Mouse (Mus musculus): ENCODE data around the gene Tomm22. TPM values are rescaled to one million over a fixed set of nuclear protein-coding genes. Genes with fewer than 3 reads are reported as not detected.

The Tomm22 gene
- polyA plus RNA-seq, 1 experiment = 110 TPM

DNA sequence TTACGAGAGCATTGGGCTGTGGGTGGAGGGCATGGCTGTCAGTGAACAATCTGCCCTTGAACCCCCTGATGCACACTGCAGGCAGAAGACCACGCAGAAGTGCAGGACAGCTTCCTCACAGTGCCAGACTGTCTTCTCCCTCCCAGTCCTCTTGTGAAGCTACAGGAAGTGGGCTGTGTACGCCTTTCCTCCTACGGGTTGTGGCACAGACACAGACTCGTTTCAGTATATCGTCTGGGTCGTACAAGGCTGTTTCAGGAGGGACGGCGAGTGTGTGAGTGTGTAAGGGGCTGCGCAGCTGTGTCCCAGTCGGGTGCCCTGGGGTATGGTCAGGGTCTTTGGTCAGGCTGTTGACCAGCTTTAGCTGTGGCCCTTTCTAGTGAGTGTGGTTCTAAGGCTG, 23.1 kb downstream of the Tomm22 start:
- peaks cover 64% of the 10 kb centered on the region for H3K79me2 ChIP-seq (ENCODE audit: control insufficient read depth, insufficient read depth)
- no peak overlapping the region for H3K4me3 ChIP-seq
- peaks cover 4% of the 10 kb centered on the region for H3K36me3 ChIP-seq (ENCODE audit: control insufficient read depth, insufficient read depth)
- no peak overlapping the region for H3K4me2 ChIP-seq (ENCODE audit: low read depth)
- H3ac ChIP-seq (ENCODE audit: control insufficient read depth, insufficient read length) = no peak overlapping the region
- H3K27me3 ChIP-seq (ENCODE audit: control insufficient read depth, insufficient read depth, insufficient read length) = no peaks in the 10 kb centered on the region
- no peak for TF ChIP-seq MYOG (IDR thresholded peaks at IDR 0.05; ENCODE audit: control insufficient read depth in 1 of 3, insufficient read depth in 1 of 3, insufficient read length in 2 of 3, low read depth in 2 of 3)
- no peak for TF ChIP-seq CEBPB (IDR thresholded peaks at IDR 0.05; ENCODE audit: insufficient read depth, poor library complexity, severe bottlenecking)
- TF ChIP-seq MAX (IDR thresholded peaks at IDR 0.05; ENCODE audit: low read depth) = no peak
- no peak for TF ChIP-seq TCF3 (IDR thresholded peaks at IDR 0.05; ENCODE audit: insufficient read length, low read depth)
- TF ChIP-seq USF1 (IDR thresholded peaks at IDR 0.05; ENCODE audit: low read depth) = no peak
- no peak for TF ChIP-seq SRF (IDR thresholded peaks at IDR 0.05; ENCODE audit: control insufficient read depth, insufficient read length, low read depth)
- TF ChIP-seq REST (IDR thresholded peaks at IDR 0.05; ENCODE audit: insufficient read depth, insufficient read length) = no peak
- no peak for TF ChIP-seq TCF12 (IDR thresholded peaks at IDR 0.05; ENCODE audit: insufficient read depth, poor library complexity, severe bottlenecking)
- TF ChIP-seq MYOD1 (IDR thresholded peaks at IDR 0.05; ENCODE audit: control insufficient read depth in 1 of 3, insufficient read length in 2 of 3, low read depth in 2 of 3) = no peak
- no peak for TF ChIP-seq E2F4 (IDR thresholded peaks at IDR 0.05; ENCODE audit: insufficient read depth)

DNA sequence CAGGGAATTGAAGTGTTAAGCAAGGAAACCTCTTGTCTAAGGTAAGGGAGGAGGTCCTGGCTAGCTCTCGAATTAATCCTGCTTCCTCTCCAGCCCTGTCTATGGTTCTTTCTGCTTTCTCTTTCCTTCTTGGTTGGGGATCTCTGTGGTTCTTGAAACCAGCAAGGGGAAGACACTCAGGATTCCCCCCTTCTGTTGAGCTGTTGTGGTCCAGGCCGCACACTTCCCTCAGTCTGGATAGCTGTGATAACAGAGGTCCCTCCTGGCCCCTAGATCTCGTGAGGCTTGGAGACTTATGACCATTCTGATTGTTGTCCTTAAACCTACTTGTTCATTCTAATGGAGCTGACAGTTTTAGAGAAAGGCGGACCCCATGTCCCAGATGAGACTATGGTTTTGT, 23.9 kb downstream of the Tomm22 start:
- TF ChIP-seq POLR2AphosphoS2 (IDR thresholded peaks at IDR 0.05; ENCODE audit: insufficient read length, low read depth) = no peak
- no peak for TF ChIP-seq TCF3 (IDR thresholded peaks at IDR 0.05; ENCODE audit: insufficient read length, low read depth)
- TF ChIP-seq CEBPB (IDR thresholded peaks at IDR 0.05; ENCODE audit: insufficient read depth, poor library complexity, severe bottlenecking) = no peak
- no peak for TF ChIP-seq E2F4 (IDR thresholded peaks at IDR 0.05; ENCODE audit: insufficient read depth)
- TF ChIP-seq MYOG (IDR thresholded peaks at IDR 0.05; ENCODE audit: control insufficient read depth in 1 of 3, insufficient read depth in 1 of 3, insufficient read length in 2 of 3, low read depth in 2 of 3) = no peak
- no peak for TF ChIP-seq USF1 (IDR thresholded peaks at IDR 0.05; ENCODE audit: low read depth)
- TF ChIP-seq SRF (IDR thresholded peaks at IDR 0.05; ENCODE audit: control insufficient read depth, insufficient read length, low read depth) = no peak
- no peak for TF ChIP-seq MAX (IDR thresholded peaks at IDR 0.05; ENCODE audit: low read depth)
- no peak for TF ChIP-seq TCF12 (IDR thresholded peaks at IDR 0.05; ENCODE audit: insufficient read depth, poor library complexity, severe bottlenecking)
- TF ChIP-seq MYOD1 (IDR thresholded peaks at IDR 0.05; ENCODE audit: control insufficient read depth in 1 of 3, insufficient read length in 2 of 3, low read depth in 2 of 3) = no peak
- Histone ChIP-seq H3K79me2 (ENCODE audit: control insufficient read depth, insufficient read depth) (peaks cover 69% of the 10 kb centered on the region), H3K27me3 (ENCODE audit: control insufficient read depth, insufficient read depth, insufficient read length) (no peaks in the 10 kb centered on the region), H3K36me3 (ENCODE audit: control insufficient read depth, insufficient read depth) (peaks cover 10% of the 10 kb centered on the region), H3K4me3 (no peak overlapping the region), H3K4me2 (ENCODE audit: low read depth) (no peak overlapping the region), H3ac (ENCODE audit: control insufficient read depth, insufficient read length) (no peak overlapping the region)

DNA sequence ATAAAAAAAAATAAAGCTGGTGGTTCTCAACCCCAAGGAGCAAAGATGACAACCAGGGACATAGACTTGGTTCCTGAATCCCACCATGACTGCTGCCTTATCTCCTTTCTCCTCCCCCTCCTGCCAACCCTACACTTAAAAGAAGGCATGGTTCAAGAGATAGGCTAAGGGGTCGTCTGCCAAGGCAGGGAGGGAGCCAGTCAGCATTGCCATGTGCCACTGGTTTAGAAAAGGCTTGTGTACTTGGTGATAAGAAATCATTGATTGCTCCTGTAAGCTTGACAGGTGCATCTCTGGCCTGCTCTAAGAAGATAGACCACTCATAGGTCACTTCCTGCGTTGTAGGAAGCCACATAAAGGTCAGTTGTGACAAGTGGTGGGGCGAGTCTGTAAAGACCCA, 24.9 kb downstream of the Tomm22 start:
- H3K79me2 ChIP-seq (ENCODE audit: control insufficient read depth, insufficient read depth) = peaks cover 69% of the 10 kb centered on the region
- H3K4me3 ChIP-seq = no peak overlapping the region
- no peak overlapping the region for H3K4me2 ChIP-seq (ENCODE audit: low read depth)
- TF ChIP-seq SRF (IDR thresholded peaks at IDR 0.05; ENCODE audit: control insufficient read depth, insufficient read length, low read depth) (no peak), CEBPB (IDR thresholded peaks at IDR 0.05; ENCODE audit: insufficient read depth, poor library complexity, severe bottlenecking) (no peak), REST (IDR thresholded peaks at IDR 0.05; ENCODE audit: insufficient read depth, insufficient read length) (no peak), POLR2AphosphoS2 (IDR thresholded peaks at IDR 0.05; ENCODE audit: insufficient read length, low read depth) (no peak), MYOG (IDR thresholded peaks at IDR 0.05; ENCODE audit: control insufficient read depth in 1 of 3, insufficient read depth in 1 of 3, insufficient read length in 2 of 3, low read depth in 2 of 3) (no peak)
- peaks cover 11% of the 10 kb centered on the region for H3K36me3 ChIP-seq (ENCODE audit: control insufficient read depth, insufficient read depth)
- H3K27me3 ChIP-seq (ENCODE audit: control insufficient read depth, insufficient read depth, insufficient read length) = no peaks in the 10 kb centered on the region
- no peak overlapping the region for H3ac ChIP-seq (ENCODE audit: control insufficient read depth, insufficient read length)

DNA sequence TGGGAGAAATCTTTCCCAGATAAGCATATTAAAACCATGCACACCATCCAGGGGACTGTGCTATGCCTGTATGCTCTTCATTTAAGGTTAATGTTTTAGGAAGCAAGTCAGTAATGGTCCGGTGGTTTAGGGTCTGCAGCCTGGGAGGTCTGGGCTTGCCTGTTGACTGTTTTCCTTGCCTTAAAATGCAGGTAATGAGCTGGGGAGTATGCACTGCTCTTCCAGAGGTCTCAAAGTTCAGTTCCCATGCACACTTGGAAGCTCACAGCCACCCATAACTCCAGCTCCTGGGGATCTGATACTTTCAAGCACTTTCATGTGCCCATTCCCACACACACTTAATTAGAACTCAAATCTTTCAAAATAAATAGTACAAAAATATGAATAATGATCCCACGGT, 25.8 kb downstream of the Tomm22 start:
- TF ChIP-seq REST (IDR thresholded peaks at IDR 0.05; ENCODE audit: insufficient read depth, insufficient read length) = no peak
- TF ChIP-seq POLR2AphosphoS2 (IDR thresholded peaks at IDR 0.05; ENCODE audit: insufficient read length, low read depth) = no peak
- no peak for TF ChIP-seq CEBPB (IDR thresholded peaks at IDR 0.05; ENCODE audit: insufficient read depth, poor library complexity, severe bottlenecking)
- TF ChIP-seq POLR2A (IDR thresholded peaks at IDR 0.05; ENCODE audit: insufficient read length, low read depth) = no peak
- TF ChIP-seq MYOG (IDR thresholded peaks at IDR 0.05; ENCODE audit: control insufficient read depth in 1 of 3, insufficient read depth in 1 of 3, insufficient read length in 2 of 3, low read depth in 2 of 3) = no peak
- TF ChIP-seq MAX (IDR thresholded peaks at IDR 0.05; ENCODE audit: low read depth) = no peak
- TF ChIP-seq E2F4 (IDR thresholded peaks at IDR 0.05; ENCODE audit: insufficient read depth) = no peak
- TF ChIP-seq USF1 (IDR thresholded peaks at IDR 0.05; ENCODE audit: low read depth) = no peak
- TF ChIP-seq TCF12 (IDR thresholded peaks at IDR 0.05; ENCODE audit: insufficient read depth, poor library complexity, severe bottlenecking) = no peak
- peaks cover 66% of the 10 kb centered on the region for H3K79me2 ChIP-seq (ENCODE audit: control insufficient read depth, insufficient read depth)
- H3K4me2 ChIP-seq (ENCODE audit: low read depth) = no peak overlapping the region
- no peak overlapping the region for H3ac ChIP-seq (ENCODE audit: control insufficient read depth, insufficient read length)
- H3K4me3 ChIP-seq = no peak overlapping the region
- H3K36me3 ChIP-seq (ENCODE audit: control insufficient read depth, insufficient read depth) = peaks cover 11% of the 10 kb centered on the region
- H3K27me3 ChIP-seq (ENCODE audit: control insufficient read depth, insufficient read depth, insufficient read length) = no peaks in the 10 kb centered on the region

DNA sequence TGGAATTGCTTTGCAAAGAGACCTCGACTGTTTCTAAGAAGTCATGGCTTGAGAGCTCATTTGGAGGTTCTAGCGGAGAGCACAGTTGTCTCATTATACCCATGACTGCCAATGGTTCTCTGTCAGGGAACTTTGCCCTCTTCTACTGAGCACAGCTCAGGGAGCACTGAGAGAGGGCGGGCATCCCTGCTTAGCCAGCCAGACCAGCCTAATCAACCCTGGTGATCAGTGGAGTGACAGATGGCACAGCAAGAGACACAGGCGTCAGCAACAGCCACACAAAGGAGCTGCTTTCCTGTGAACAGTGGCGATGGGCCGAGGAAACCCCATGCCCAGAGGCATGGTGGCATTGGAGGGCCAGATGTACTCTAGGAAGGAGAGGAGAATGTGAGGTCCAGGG, 26.4 kb downstream of the Tomm22 start:
- TF ChIP-seq REST (IDR thresholded peaks at IDR 0.05; ENCODE audit: insufficient read depth, insufficient read length) (no peak), E2F4 (IDR thresholded peaks at IDR 0.05; ENCODE audit: insufficient read depth) (no peak), POLR2A (IDR thresholded peaks at IDR 0.05; ENCODE audit: insufficient read length, low read depth) (no peak), CEBPB (IDR thresholded peaks at IDR 0.05; ENCODE audit: insufficient read depth, poor library complexity, severe bottlenecking) (no peak), TCF12 (IDR thresholded peaks at IDR 0.05; ENCODE audit: insufficient read depth, poor library complexity, severe bottlenecking) (no peak), MYOG (IDR thresholded peaks at IDR 0.05; ENCODE audit: control insufficient read depth in 1 of 3, insufficient read depth in 1 of 3, insufficient read length in 2 of 3, low read depth in 2 of 3) (no peak), MAX (IDR thresholded peaks at IDR 0.05; ENCODE audit: low read depth) (no peak), TCF3 (IDR thresholded peaks at IDR 0.05; ENCODE audit: insufficient read length, low read depth) (no peak), SRF (IDR thresholded peaks at IDR 0.05; ENCODE audit: control insufficient read depth, insufficient read length, low read depth) (no peak), USF1 (IDR thresholded peaks at IDR 0.05; ENCODE audit: low read depth) (no peak), POLR2AphosphoS2 (IDR thresholded peaks at IDR 0.05; ENCODE audit: insufficient read length, low read depth) (no peak), MYOD1 (IDR thresholded peaks at IDR 0.05; ENCODE audit: control insufficient read depth in 1 of 3, insufficient read length in 2 of 3, low read depth in 2 of 3) (no peak)
- Histone ChIP-seq H3K4me2 (ENCODE audit: low read depth) (no peak overlapping the region), H3K79me2 (ENCODE audit: control insufficient read depth, insufficient read depth) (peaks cover 61% of the 10 kb centered on the region), H3K36me3 (ENCODE audit: control insufficient read depth, insufficient read depth) (peaks cover 11% of the 10 kb centered on the region), H3K4me3 (no peak overlapping the region), H3ac (ENCODE audit: control insufficient read depth, insufficient read length) (no peak overlapping the region), H3K27me3 (ENCODE audit: control insufficient read depth, insufficient read depth, insufficient read length) (no peaks in the 10 kb centered on the region)
